Mouse (Mus musculus) cerebellum, adult 2 months (tissue): Measurements from ENCODE around the gene Rgs7bp.

Experiments
- CTCF ChIP-seq: fragments of 200-500 bp; IDR thresholded peaks from 2 replicates; pipeline ENCODE4 v1.5.1; 2011; ENCODE audit warnings: low read depth, mild to moderate bottlenecking, control low read depth, low read length, moderate library complexity, borderline replicate concordance; ENCODE audit not compliant: insufficient read depth
- POLR2A ChIP-seq: fragments of 200-500 bp; IDR thresholded peaks from 2 replicates; pipeline ENCODE4 v1.6.1; 2011; ENCODE audit warnings: low read length, control low read depth, borderline replicate concordance; ENCODE audit not compliant: insufficient read depth

DNA sequence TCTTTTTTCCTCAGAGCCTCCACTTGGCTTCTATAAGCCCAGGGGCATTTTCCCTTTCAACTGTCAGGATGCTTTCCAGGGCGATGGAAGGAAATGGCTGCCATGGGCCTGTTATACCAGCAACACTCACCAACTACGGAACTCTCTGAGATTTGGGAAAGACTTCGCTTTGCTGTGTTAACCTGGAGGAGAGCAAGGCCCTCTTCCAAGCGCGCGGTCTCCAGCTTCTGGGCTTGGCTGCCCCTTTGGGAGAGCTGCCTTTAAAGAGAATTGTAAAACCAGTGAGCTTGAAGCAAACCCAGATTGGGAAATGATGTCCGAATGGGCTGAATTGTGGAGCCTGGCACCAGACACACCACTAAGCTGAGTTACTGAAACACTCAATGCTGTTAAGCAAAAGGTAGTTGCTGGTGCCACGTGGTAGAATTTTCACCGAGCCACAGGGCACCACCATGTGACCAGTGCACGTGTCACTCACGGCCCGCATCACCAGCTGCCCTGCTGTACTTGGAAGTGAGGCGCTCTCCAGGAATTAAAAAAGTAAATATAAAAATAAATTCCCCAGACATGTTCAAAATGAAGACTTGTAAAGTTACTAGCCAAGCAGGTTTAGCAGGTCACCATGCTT lies 115.7 kb downstream of the Rgs7bp start:
- no peak for TF ChIP-seq CTCF
- no peak for TF ChIP-seq POLR2A
